In genomic region chr4:130341691-130342090, GRCm38 (mm10) we compare ENCODE assay signal across 9 mouse cellular contexts. TPM values are rescaled to one million over a fixed set of nuclear protein-coding genes. Genes with fewer than 3 reads are reported as not detected.
DNase-seq lines count a peak whose midpoint lies in the region; ATAC-seq and TF ChIP-seq lines count a peak whose summit lies in the region.
"Had no signal": no experiment of that assay in that cellular context is flagged by ENCODE, and none has a peak within 500 bp of the region (broad histone marks: within the 10 kb centered on the region; RNA-seq: fewer than 3 reads in every experiment).

No protein-coding gene starts in this region.

- no peaks in the 10 kb centered on the region for H3K9me3 ChIP-seq in kidney, embryonic 15.5 days (replicated peaks)
- no peaks in the 10 kb centered on the region for H3K9me3 ChIP-seq in G1E (replicated peaks)
- no peaks in the 10 kb centered on the region for H3K9me3 ChIP-seq in forebrain, postnatal 0 days (ENCODE audit: low read length)
- H3K9me3 ChIP-seq: lung, embryonic 15.5 days had no signal

- no peak overlapping the region for H3K4me3 ChIP-seq in kidney, embryonic 15.5 days (replicated peaks)
- H3K4me3 ChIP-seq in G1E (ENCODE audit: low read depth, low read length), result no peak overlapping the region
- H3K4me3 ChIP-seq in forebrain, postnatal 0 days (ENCODE audit: low read depth, low read length), result no peak overlapping the region
- H3K4me3 ChIP-seq: lung, embryonic 15.5 days had no signal

- 17% methylated on average over 4 of the region's 4 CpGs for WGBS in kidney, embryonic 15.5 days
- 25% methylated on average over 4 of the region's 4 CpGs for WGBS in forebrain, postnatal 0 days
- WGBS in large intestine, adult 2 months, result 14% methylated on average over 4 of the region's 4 CpGs

- H3K36me3 ChIP-seq in kidney, embryonic 15.5 days, result peaks cover 49% of the 10 kb centered on the region
- peaks cover 71% of the 10 kb centered on the region for H3K36me3 ChIP-seq in G1E (replicated peaks)
- H3K36me3 ChIP-seq in forebrain, postnatal 0 days (ENCODE audit: insufficient read depth), result peaks cover 33% of the 10 kb centered on the region

- peak; percentile 40 for DNase-seq in kidney, adult 11 months
- DNase-seq in G1E (ENCODE audit: low spot score), result peak; percentile 39
- peak; percentile 71 for DNase-seq in forebrain, postnatal 0 days
- peak; percentile 37 for DNase-seq in large intestine, adult 2 months (ENCODE audit: low read depth, low spot score)
- peak; percentile 56 for DNase-seq in thymus, postnatal 0 days (ENCODE audit: low spot score)

- ATAC-seq in kidney, embryonic 15.5 days (replicated peaks; ENCODE audit: low FRiP score), result no peak
- ATAC-seq in G1E (ENCODE audit: extremely low read depth, insufficient number of reproducible peaks, low FRiP score, poor library complexity, severe bottlenecking), result peak; percentile 28; the same call in 1 of the 2 replicates
- ATAC-seq in cerebellum, adult (ENCODE audit: insufficient number of reproducible peaks, low FRiP score, low TSS enrichment), result peak; percentile 31; the same call in 1 of the 2 replicates
- ATAC-seq in forebrain, postnatal 0 days, result 0 out of 2 replicates have a peak, but pooled peaks have one; percentile 42
- peak; percentile 87 for ATAC-seq in megakaryocyte-erythroid progenitor cell, adult 5-6 weeks (replicated peaks; ENCODE audit: low FRiP score, low TSS enrichment, poor library complexity, severe bottlenecking)

- H3K4me1 ChIP-seq in kidney, embryonic 15.5 days, result peaks cover 4% of the 10 kb centered on the region; the same call in 1 of the 2 replicates
- H3K4me1 ChIP-seq in G1E (ENCODE audit: insufficient read depth, low read depth, low read length), result peaks cover 2% of the 10 kb centered on the region; the same call in 1 of the 2 replicates
- H3K4me1 ChIP-seq in forebrain, postnatal 0 days (ENCODE audit: insufficient read depth), result no peaks in the 10 kb centered on the region
- H3K4me1 ChIP-seq: lung, embryonic 15.5 days had no signal

- no peaks in the 10 kb centered on the region for H3K27me3 ChIP-seq in kidney, embryonic 15.5 days
- H3K27me3 ChIP-seq in G1E (ENCODE audit: insufficient read depth, low read length), result no peaks in the 10 kb centered on the region
- H3K27me3 ChIP-seq in forebrain, postnatal 0 days (ENCODE audit: insufficient read depth, low read length), result no peaks in the 10 kb centered on the region
- H3K27me3 ChIP-seq: lung, embryonic 15.5 days had no signal

- no peak overlapping the region for H3K9ac ChIP-seq in kidney, embryonic 15.5 days
- H3K9ac ChIP-seq in forebrain, postnatal 0 days, result no peak overlapping the region
- H3K9ac ChIP-seq: lung, embryonic 15.5 days had no signal

- TF ChIP-seq CTCF in G1E (IDR thresholded peaks at IDR 0.05; ENCODE audit: low read depth, low read length), result peak; percentile 61
- TF ChIP-seq CTCF in forebrain, postnatal 0 days (IDR thresholded peaks at IDR 0.05; ENCODE audit: low read depth), result peak; percentile 85

- H3K4me2 ChIP-seq in kidney, embryonic 15.5 days, result no peak overlapping the region
- H3K4me2 ChIP-seq in forebrain, postnatal 0 days (ENCODE audit: low read depth), result no peak overlapping the region
- H3K4me2 ChIP-seq: lung, embryonic 15.5 days had no signal

- H3K27ac ChIP-seq in kidney, embryonic 15.5 days, result no peak overlapping the region
- no peak overlapping the region for H3K27ac ChIP-seq in forebrain, postnatal 0 days (ENCODE audit: low read depth, low read length)
- H3K27ac ChIP-seq: lung, embryonic 15.5 days had no signal

RNA-seq across cellular contexts. Expression of gene Zcchc17, which starts 18.1 kb away (rescaled TPM):
- 65.6 and 75.1 TPM in 2 replicates for polyA plus RNA-seq in kidney, embryonic 15.5 days (2015; fragmentation: Nextera tagmentation; extraction: Ambion mirVana)
- 16.7 and 25.6 TPM in 2 replicates for total RNA-seq in G1E (2014; fragmentation: Nextera tagmentation)
- total RNA-seq in G1E (2017), result 52.6 and 69.1 TPM in 2 replicates
- 13.6 and 33.9 TPM in 2 replicates for polyA plus RNA-seq in G1E (2012)
- total RNA-seq in forebrain, postnatal 0 days (2014; rRNA removed), result 41.3 and 42.7 TPM in 2 replicates
- polyA plus RNA-seq in forebrain, postnatal 0 days (2015; fragmentation: Nextera tagmentation; extraction: Ambion mirVana), result 97.8 and 112 TPM in 2 replicates
- polyA plus RNA-seq in large intestine, adult 2 months (2012; rRNA removed), result 20.3 and 24.5 TPM in 2 replicates
- 37.6 and 62.0 TPM in 2 replicates for total RNA-seq in megakaryocyte-erythroid progenitor cell, adult 5-6 weeks (2014; fragmentation: Nextera tagmentation)
- total RNA-seq in megakaryocyte-erythroid progenitor cell, adult 5-6 weeks (2017), result 80.6 and 99.6 TPM in 2 replicates
- 96.6 and 104 TPM in 2 replicates for polyA plus RNA-seq in thymus, postnatal 0 days (2015; fragmentation: Nextera tagmentation; extraction: Ambion mirVana)

RNA-seq across cellular contexts. Expression of gene Snrnp40, which starts 18.2 kb away (rescaled TPM):
- 165 and 173 TPM in 2 replicates for polyA plus RNA-seq in kidney, embryonic 15.5 days (2015; fragmentation: Nextera tagmentation; extraction: Ambion mirVana)
- total RNA-seq in G1E (2014; fragmentation: Nextera tagmentation) (36.5 and 41.5 TPM in 2 replicates), G1E (2017) (91.2 and 91.4 TPM in 2 replicates)
- polyA plus RNA-seq in G1E (2012), result 65.4 and 73.2 TPM in 2 replicates
- total RNA-seq in forebrain, postnatal 0 days (2014; rRNA removed), result 72.9 and 74.3 TPM in 2 replicates
- 97.9 and 99.3 TPM in 2 replicates for polyA plus RNA-seq in forebrain, postnatal 0 days (2015; fragmentation: Nextera tagmentation; extraction: Ambion mirVana)
- polyA plus RNA-seq in large intestine, adult 2 months (2012; rRNA removed), result 43.0 and 44.9 TPM in 2 replicates
- 96.3 and 106 TPM in 2 replicates for total RNA-seq in megakaryocyte-erythroid progenitor cell, adult 5-6 weeks (2014; fragmentation: Nextera tagmentation)
- total RNA-seq in megakaryocyte-erythroid progenitor cell, adult 5-6 weeks (2017), result 83.7 and 96.3 TPM in 2 replicates
- polyA plus RNA-seq in thymus, postnatal 0 days (2015; fragmentation: Nextera tagmentation; extraction: Ambion mirVana), result 152 and 156 TPM in 2 replicates

RNA-seq across cellular contexts. Expression of gene Gm10570, which starts 33.2 kb away (rescaled TPM):
- polyA plus RNA-seq in kidney, embryonic 15.5 days (2015; fragmentation: Nextera tagmentation; extraction: Ambion mirVana), result 0.36 and 0.57 TPM in 2 replicates
- not detected in 2 replicates for total RNA-seq in G1E (2014; fragmentation: Nextera tagmentation)
- not detected in 2 replicates for total RNA-seq in G1E (2017)
- not detected in 2 replicates for polyA plus RNA-seq in G1E (2012)
- 1.1 and 1.8 TPM in 2 replicates for total RNA-seq in forebrain, postnatal 0 days (2014; rRNA removed)
- 1.0 and 1.2 TPM in 2 replicates for polyA plus RNA-seq in forebrain, postnatal 0 days (2015; fragmentation: Nextera tagmentation; extraction: Ambion mirVana)
- 0.35 TPM in 1 of 2 replicates, not detected in the other for polyA plus RNA-seq in large intestine, adult 2 months (2012; rRNA removed)
- not detected in 2 replicates for total RNA-seq in megakaryocyte-erythroid progenitor cell, adult 5-6 weeks (2014; fragmentation: Nextera tagmentation)
- not detected in 2 replicates for total RNA-seq in megakaryocyte-erythroid progenitor cell, adult 5-6 weeks (2017)
- polyA plus RNA-seq in thymus, postnatal 0 days (2015; fragmentation: Nextera tagmentation; extraction: Ambion mirVana), result not detected in 2 replicates
- polyA plus RNA-seq: lung, embryonic 15.5 days had no signal

RNA-seq across cellular contexts. Expression of gene Fabp3, which starts 33.3 kb away (rescaled TPM):
- 70.7 and 81.3 TPM in 2 replicates for polyA plus RNA-seq in kidney, embryonic 15.5 days (2015; fragmentation: Nextera tagmentation; extraction: Ambion mirVana)
- total RNA-seq in G1E (2014; fragmentation: Nextera tagmentation) (not detected in 2 replicates), G1E (2017) (not detected in 2 replicates)
- polyA plus RNA-seq in G1E (2012), result not detected in 2 replicates
- 129 and 201 TPM in 2 replicates for total RNA-seq in forebrain, postnatal 0 days (2014; rRNA removed)
- 318 and 358 TPM in 2 replicates for polyA plus RNA-seq in forebrain, postnatal 0 days (2015; fragmentation: Nextera tagmentation; extraction: Ambion mirVana)
- 2.2 and 2.6 TPM in 2 replicates for polyA plus RNA-seq in large intestine, adult 2 months (2012; rRNA removed)
- total RNA-seq in megakaryocyte-erythroid progenitor cell, adult 5-6 weeks (2014; fragmentation: Nextera tagmentation), result not detected in 2 replicates
- not detected in 2 replicates for total RNA-seq in megakaryocyte-erythroid progenitor cell, adult 5-6 weeks (2017)
- 2.9 and 3.1 TPM in 2 replicates for polyA plus RNA-seq in thymus, postnatal 0 days (2015; fragmentation: Nextera tagmentation; extraction: Ambion mirVana)
